Mouse (Mus musculus): Measurements from ENCODE around the gene Prr19. TPM values are rescaled to one million over a fixed set of nuclear protein-coding genes. Genes with fewer than 3 reads are reported as not detected.

The Prr19 gene
- polyA plus RNA-seq, 1 experiment from 2014 or later, result 1.4 TPM

DNA sequence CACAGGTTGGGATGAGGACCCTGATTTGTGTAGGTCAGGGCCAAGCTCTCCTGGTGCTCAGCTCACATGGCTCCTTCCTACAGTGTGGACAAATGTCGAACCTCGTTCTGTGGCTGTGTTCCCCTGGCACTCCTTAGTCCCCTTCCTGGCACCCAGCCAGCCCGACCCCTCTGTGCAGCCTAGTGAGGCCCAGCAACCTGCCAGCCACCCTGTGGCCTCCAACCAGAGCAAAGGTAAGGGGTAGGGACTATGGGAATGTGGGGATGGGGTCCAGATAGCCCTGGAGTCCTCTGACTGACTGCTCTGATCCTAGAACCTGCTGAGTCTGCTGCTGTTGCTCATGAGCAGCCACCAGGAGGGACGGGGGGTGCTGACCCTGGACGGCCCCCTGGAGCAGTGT is 16.4 kb upstream of the Prr19 start:
- H3K9ac ChIP-seq (ENCODE audit: low read length), result no peak overlapping the region
- no peaks in the 10 kb centered on the region for H3K9me3 ChIP-seq (ENCODE audit: control insufficient read depth, low read length)
- no peak for DNase-seq (ENCODE audit: low spot score)
- H3K4me2 ChIP-seq (ENCODE audit: low read depth, severe bottlenecking), result no peak overlapping the region
- peaks cover 34% of the 10 kb centered on the region for H3K4me1 ChIP-seq (ENCODE audit: control insufficient read depth, insufficient read depth, low read length)
- H3K36me3 ChIP-seq (ENCODE audit: control insufficient read depth, insufficient read depth, low read length), result peaks cover 36% of the 10 kb centered on the region
- H3K4me3 ChIP-seq (ENCODE audit: low read depth, low read length), result no peak overlapping the region
- H3K27me3 ChIP-seq (ENCODE audit: control insufficient read depth, insufficient read depth, low read length), result no peaks in the 10 kb centered on the region
- WGBS, result 91% methylated on average over 5 of the region's 5 CpGs
- H3K27ac ChIP-seq (replicated peaks; ENCODE audit: low read depth, low read length), result no peak overlapping the region
- ATAC-seq (ENCODE audit: insufficient number of reproducible peaks, low FRiP score, low TSS enrichment, low read depth), result no peak

DNA sequence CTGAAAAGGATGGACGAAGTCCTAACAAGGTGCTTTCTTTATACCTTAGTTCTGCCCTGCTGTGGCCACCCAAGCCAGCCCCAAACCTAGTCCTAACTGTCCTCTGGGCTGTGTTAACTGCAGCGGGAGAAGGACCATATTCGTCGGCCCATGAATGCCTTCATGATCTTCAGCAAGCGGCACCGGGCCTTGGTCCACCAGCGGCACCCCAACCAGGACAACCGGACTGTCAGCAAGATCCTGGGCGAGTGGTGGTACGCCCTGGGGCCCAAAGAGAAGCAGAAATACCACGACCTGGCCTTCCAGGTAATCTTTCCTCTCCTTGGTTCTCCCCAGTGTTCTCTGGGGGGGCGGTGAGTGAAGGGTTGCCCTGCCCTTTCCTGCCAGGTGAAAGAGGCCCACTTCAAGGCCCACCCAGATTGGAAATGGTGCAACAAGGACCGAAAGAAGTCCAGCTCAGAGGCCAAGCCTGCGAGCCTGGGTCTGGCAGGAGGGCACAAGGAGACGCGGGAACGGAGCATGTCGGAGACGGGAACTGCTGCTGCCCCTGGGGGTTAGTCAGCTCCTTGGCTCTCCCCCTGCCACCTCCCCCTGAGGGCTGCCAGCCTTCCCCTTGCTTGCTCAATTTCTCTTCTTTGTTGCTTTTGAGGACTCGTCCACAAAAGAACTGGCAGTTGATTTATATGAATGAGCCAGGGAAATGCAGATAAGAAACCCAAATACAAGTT is 15.5 kb upstream of the Prr19 start:
- WGBS, result 94% methylated on average over 20 of the region's 20 CpGs
- ATAC-seq (ENCODE audit: insufficient number of reproducible peaks, low FRiP score, low TSS enrichment, low read depth), result no peak

DNA sequence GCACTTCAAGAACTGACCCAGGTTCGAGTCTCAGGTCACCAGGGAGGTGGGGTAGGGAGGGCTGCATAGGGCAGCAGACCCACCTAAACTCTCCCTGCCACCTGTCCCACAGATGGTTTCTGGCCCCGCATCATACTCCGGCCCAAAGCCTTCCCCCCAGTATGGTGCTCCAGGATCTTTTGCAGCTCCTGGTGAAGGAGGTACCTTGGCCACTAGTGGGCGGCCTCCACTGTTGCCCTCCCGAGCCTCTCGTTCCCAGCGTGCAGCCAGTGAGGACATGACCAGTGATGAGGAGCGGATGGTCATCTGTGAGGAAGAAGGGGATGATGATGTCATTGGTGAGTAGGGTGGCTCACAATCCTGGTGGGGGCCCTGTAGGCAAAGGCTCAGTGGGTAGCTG is 14.2 kb upstream of the Prr19 start:
- no peaks in the 10 kb centered on the region for H3K9me3 ChIP-seq (ENCODE audit: control insufficient read depth, low read length)
- H3K9ac ChIP-seq (ENCODE audit: low read length), result no peak overlapping the region
- H3K4me3 ChIP-seq (ENCODE audit: low read depth, low read length), result no peak overlapping the region
- no peak for DNase-seq (ENCODE audit: low spot score)
- peaks cover 54% of the 10 kb centered on the region for H3K36me3 ChIP-seq (ENCODE audit: control insufficient read depth, insufficient read depth, low read length)
- H3K4me1 ChIP-seq (ENCODE audit: control insufficient read depth, insufficient read depth, low read length), result peaks cover 17% of the 10 kb centered on the region
- no peak overlapping the region for H3K4me2 ChIP-seq (ENCODE audit: low read depth, severe bottlenecking)
- no peak for ATAC-seq (ENCODE audit: insufficient number of reproducible peaks, low FRiP score, low TSS enrichment, low read depth)
- no peak overlapping the region for H3K27ac ChIP-seq (replicated peaks; ENCODE audit: low read depth, low read length)
- no peaks in the 10 kb centered on the region for H3K27me3 ChIP-seq (ENCODE audit: control insufficient read depth, insufficient read depth, low read length)
- 79% methylated on average over 8 of the region's 8 CpGs for WGBS

More for the DNA sequence above, 15.5 kb upstream of the Prr19 start:
- Histone ChIP-seq H3K4me1 (ENCODE audit: control insufficient read depth, insufficient read depth, low read length) (peaks cover 25% of the 10 kb centered on the region), H3K36me3 (ENCODE audit: control insufficient read depth, insufficient read depth, low read length) (peaks cover 45% of the 10 kb centered on the region), H3K27ac (replicated peaks; ENCODE audit: low read depth, low read length) (no peak overlapping the region), H3K27me3 (ENCODE audit: control insufficient read depth, insufficient read depth, low read length) (no peaks in the 10 kb centered on the region), H3K9ac (ENCODE audit: low read length) (no peak overlapping the region), H3K4me3 (ENCODE audit: low read depth, low read length) (no peak overlapping the region), H3K9me3 (ENCODE audit: control insufficient read depth, low read length) (no peaks in the 10 kb centered on the region), H3K4me2 (ENCODE audit: low read depth, severe bottlenecking) (no peak overlapping the region)
- DNase-seq (ENCODE audit: low spot score), result no peak

DNA sequence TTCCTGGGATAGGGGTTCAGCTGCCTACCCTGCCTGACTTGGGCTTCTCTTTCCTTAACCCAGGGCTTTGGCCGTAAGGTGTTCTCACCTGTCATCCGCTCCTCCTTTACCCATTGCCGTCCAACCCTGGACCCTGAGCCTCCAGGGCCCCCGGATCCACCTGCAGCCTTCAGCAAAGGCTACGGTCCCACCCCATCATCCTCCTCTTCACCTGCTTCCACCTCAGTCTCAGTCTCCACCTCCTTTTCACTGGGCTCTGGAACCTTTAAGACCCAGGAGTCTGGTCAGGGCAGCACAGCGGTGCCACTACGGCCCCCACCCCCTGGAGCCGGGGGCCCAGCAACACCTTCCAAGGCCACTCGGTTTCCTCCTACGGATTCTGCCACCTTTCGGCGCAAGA is 13.2 kb upstream of the Prr19 start:
- 88% methylated on average over 12 of the region's 12 CpGs for WGBS
- Histone ChIP-seq H3K27ac (replicated peaks; ENCODE audit: low read depth, low read length) (no peak overlapping the region), H3K4me1 (ENCODE audit: control insufficient read depth, insufficient read depth, low read length) (peaks cover 17% of the 10 kb centered on the region), H3K4me2 (ENCODE audit: low read depth, severe bottlenecking) (no peak overlapping the region), H3K36me3 (ENCODE audit: control insufficient read depth, insufficient read depth, low read length) (peaks cover 63% of the 10 kb centered on the region), H3K9ac (ENCODE audit: low read length) (peak overlapping the region; percentile 17; the same call in 1 of the 2 replicates), H3K9me3 (ENCODE audit: control insufficient read depth, low read length) (no peaks in the 10 kb centered on the region), H3K27me3 (ENCODE audit: control insufficient read depth, insufficient read depth, low read length) (no peaks in the 10 kb centered on the region), H3K4me3 (ENCODE audit: low read depth, low read length) (no peak overlapping the region)
- no peak for ATAC-seq (ENCODE audit: insufficient number of reproducible peaks, low FRiP score, low TSS enrichment, low read depth)
- DNase-seq (ENCODE audit: low spot score), result no peak

DNA sequence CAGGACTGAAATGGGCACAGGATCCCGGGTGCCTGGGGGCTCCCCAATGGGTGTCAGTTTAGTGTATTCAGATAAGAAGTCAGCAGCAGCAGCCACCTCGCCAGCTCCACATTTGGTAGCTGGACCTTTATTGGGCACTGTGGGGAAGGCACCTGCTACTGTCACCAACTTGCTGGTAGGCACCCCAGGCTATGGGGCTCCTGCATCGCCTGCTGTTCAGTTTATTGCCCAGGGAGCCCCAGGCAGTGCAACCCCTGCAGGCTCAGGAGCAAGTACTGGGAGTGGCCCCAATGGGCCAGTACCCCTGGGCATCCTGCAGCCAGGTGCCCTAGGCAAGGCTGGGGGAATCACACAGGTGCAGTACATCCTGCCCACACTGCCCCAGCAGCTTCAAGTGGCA is 12.5 kb upstream of the Prr19 start:
- no peaks in the 10 kb centered on the region for H3K9me3 ChIP-seq (ENCODE audit: control insufficient read depth, low read length)
- no peak overlapping the region for H3K9ac ChIP-seq (ENCODE audit: low read length)
- WGBS, result 82% methylated on average over 3 of the region's 3 CpGs
- no peaks in the 10 kb centered on the region for H3K27me3 ChIP-seq (ENCODE audit: control insufficient read depth, insufficient read depth, low read length)
- no peak overlapping the region for H3K27ac ChIP-seq (replicated peaks; ENCODE audit: low read depth, low read length)
- no peak overlapping the region for H3K4me2 ChIP-seq (ENCODE audit: low read depth, severe bottlenecking)
- DNase-seq (ENCODE audit: low spot score), result no peak
- ATAC-seq (ENCODE audit: insufficient number of reproducible peaks, low FRiP score, low TSS enrichment, low read depth), result no peak
- no peak overlapping the region for H3K4me3 ChIP-seq (ENCODE audit: low read depth, low read length)
- H3K4me1 ChIP-seq (ENCODE audit: control insufficient read depth, insufficient read depth, low read length), result peaks cover 10% of the 10 kb centered on the region
- H3K36me3 ChIP-seq (ENCODE audit: control insufficient read depth, insufficient read depth, low read length), result peaks cover 67% of the 10 kb centered on the region

DNA sequence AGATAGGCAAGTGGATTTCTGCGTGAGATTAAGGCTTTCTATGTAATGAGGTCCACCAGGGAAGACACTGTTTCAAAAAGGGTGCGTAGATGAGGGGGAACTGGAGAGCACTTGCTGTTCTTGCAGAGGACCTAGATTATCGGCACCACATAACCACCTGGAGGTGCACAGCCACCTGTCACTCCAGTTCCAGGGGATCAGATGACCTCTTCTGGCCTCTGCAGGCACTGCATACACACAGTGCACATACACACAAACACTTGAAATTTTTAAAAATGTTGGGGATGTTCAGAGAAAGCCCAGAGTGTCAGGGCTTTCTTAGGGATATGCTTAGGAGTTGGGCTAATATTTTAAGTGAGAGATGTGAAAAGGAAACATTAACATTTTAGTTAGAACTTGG is 11.3 kb upstream of the Prr19 start:
- Histone ChIP-seq H3K9ac (ENCODE audit: low read length) (no peak overlapping the region), H3K9me3 (ENCODE audit: control insufficient read depth, low read length) (no peaks in the 10 kb centered on the region), H3K27ac (replicated peaks; ENCODE audit: low read depth, low read length) (no peak overlapping the region), H3K27me3 (ENCODE audit: control insufficient read depth, insufficient read depth, low read length) (no peaks in the 10 kb centered on the region), H3K4me3 (ENCODE audit: low read depth, low read length) (no peak overlapping the region), H3K4me1 (ENCODE audit: control insufficient read depth, insufficient read depth, low read length) (no peaks in the 10 kb centered on the region), H3K36me3 (ENCODE audit: control insufficient read depth, insufficient read depth, low read length) (peaks cover 71% of the 10 kb centered on the region), H3K4me2 (ENCODE audit: low read depth, severe bottlenecking) (no peak overlapping the region)
- WGBS, result 98% methylated on average over 3 of the region's 3 CpGs
- ATAC-seq (ENCODE audit: insufficient number of reproducible peaks, low FRiP score, low TSS enrichment, low read depth) (no peak), DNase-seq (ENCODE audit: low spot score) (no peak)

DNA sequence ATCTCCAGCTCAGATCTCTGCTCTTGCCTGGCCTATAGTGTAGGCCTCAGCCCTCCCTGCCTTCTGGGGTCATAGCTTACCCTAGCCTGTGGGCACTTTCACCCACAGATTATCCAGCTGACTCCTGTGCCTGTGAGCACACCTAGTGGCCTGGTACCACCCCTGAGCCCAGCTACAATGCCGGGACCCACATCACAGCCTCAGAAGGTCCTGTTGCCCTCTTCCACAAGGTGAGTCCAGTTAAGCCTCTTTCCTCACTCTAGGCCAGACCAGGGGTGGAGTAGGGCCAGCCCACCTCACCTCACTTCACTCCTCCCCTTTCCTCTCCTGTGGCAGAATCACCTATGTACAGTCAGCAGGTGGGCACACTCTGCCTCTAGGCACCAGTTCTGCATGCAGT is 10.7 kb upstream of the Prr19 start:
- DNase-seq (ENCODE audit: low spot score) (no peak), ATAC-seq (ENCODE audit: insufficient number of reproducible peaks, low FRiP score, low TSS enrichment, low read depth) (no peak)
- 79% methylated on average over 1 of the region's 1 CpGs for WGBS
- Histone ChIP-seq H3K9ac (ENCODE audit: low read length) (no peak overlapping the region), H3K36me3 (ENCODE audit: control insufficient read depth, insufficient read depth, low read length) (peaks cover 71% of the 10 kb centered on the region), H3K4me1 (ENCODE audit: control insufficient read depth, insufficient read depth, low read length) (no peaks in the 10 kb centered on the region), H3K27ac (replicated peaks; ENCODE audit: low read depth, low read length) (no peak overlapping the region), H3K27me3 (ENCODE audit: control insufficient read depth, insufficient read depth, low read length) (no peaks in the 10 kb centered on the region), H3K4me3 (ENCODE audit: low read depth, low read length) (no peak overlapping the region), H3K4me2 (ENCODE audit: low read depth, severe bottlenecking) (no peak overlapping the region), H3K9me3 (ENCODE audit: control insufficient read depth, low read length) (no peaks in the 10 kb centered on the region)

DNA sequence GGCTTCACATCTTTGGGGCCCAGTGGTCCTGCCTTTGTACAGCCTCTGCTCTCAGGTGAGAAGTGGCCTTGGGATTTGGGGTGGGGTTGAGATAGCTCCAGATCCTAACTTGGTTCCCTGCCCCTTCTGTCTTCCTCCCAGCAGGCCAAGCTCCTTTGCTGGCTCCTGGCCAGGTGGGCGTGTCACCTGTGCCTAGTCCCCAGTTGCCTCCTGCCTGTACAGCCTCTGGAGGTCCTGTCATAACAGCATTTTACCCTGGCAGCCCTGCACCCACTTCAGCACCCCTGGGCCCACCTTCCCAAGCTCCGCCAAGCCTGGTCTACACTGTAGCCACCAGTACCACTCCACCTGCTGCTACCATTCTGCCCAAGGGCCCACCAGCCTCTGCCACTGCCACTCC is 10.3 kb upstream of the Prr19 start:
- Histone ChIP-seq H3K4me1 (ENCODE audit: control insufficient read depth, insufficient read depth, low read length) (no peaks in the 10 kb centered on the region), H3K4me3 (ENCODE audit: low read depth, low read length) (no peak overlapping the region), H3K9ac (ENCODE audit: low read length) (no peak overlapping the region), H3K27me3 (ENCODE audit: control insufficient read depth, insufficient read depth, low read length) (no peaks in the 10 kb centered on the region), H3K4me2 (ENCODE audit: low read depth, severe bottlenecking) (no peak overlapping the region), H3K27ac (replicated peaks; ENCODE audit: low read depth, low read length) (no peak overlapping the region), H3K36me3 (ENCODE audit: control insufficient read depth, insufficient read depth, low read length) (peaks cover 68% of the 10 kb centered on the region), H3K9me3 (ENCODE audit: control insufficient read depth, low read length) (no peaks in the 10 kb centered on the region)
- WGBS, result 91% methylated on average over 2 of the region's 2 CpGs
- DNase-seq (ENCODE audit: low spot score) (no peak), ATAC-seq (ENCODE audit: insufficient number of reproducible peaks, low FRiP score, low TSS enrichment, low read depth) (no peak)

DNA sequence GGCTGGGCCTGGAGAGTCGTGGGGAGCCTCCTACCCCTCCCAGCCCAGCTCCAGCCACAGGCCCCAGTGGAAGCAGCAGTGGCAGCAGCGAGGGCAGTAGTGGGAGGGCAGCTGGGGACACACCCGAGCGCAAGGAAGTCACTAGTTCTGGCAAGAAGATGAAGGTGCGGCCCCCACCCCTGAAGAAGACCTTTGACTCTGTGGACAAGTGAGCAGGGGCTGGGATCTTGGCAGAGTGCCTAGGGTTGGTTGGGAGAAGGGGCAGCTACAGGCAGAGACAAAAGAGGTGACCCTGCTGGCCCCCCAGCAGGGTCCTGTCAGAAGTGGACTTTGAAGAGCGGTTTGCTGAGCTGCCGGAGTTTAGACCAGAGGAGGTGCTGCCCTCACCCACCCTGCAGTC is 9.1 kb upstream of the Prr19 start:
- no peak for ATAC-seq (ENCODE audit: insufficient number of reproducible peaks, low FRiP score, low TSS enrichment, low read depth)
- no peak overlapping the region for H3K4me3 ChIP-seq (ENCODE audit: low read depth, low read length)
- no peak for DNase-seq (ENCODE audit: low spot score)
- no peaks in the 10 kb centered on the region for H3K27me3 ChIP-seq (ENCODE audit: control insufficient read depth, insufficient read depth, low read length)
- peaks cover 4% of the 10 kb centered on the region; the same call in 1 of the 2 replicates for H3K4me1 ChIP-seq (ENCODE audit: control insufficient read depth, insufficient read depth, low read length)
- WGBS, result 79% methylated on average over 7 of the region's 7 CpGs
- no peaks in the 10 kb centered on the region for H3K9me3 ChIP-seq (ENCODE audit: control insufficient read depth, low read length)
- H3K9ac ChIP-seq (ENCODE audit: low read length), result no peak overlapping the region
- no peak overlapping the region for H3K4me2 ChIP-seq (ENCODE audit: low read depth, severe bottlenecking)
- H3K36me3 ChIP-seq (ENCODE audit: control insufficient read depth, insufficient read depth, low read length), result peaks cover 62% of the 10 kb centered on the region
- no peak overlapping the region for H3K27ac ChIP-seq (replicated peaks; ENCODE audit: low read depth, low read length)
